Mouse (Mus musculus): Measurements from ENCODE around the gene Col12a1. TPM values are rescaled to one million over a fixed set of nuclear protein-coding genes. Genes with fewer than 3 reads are reported as not detected.

The Col12a1 gene
- polyA plus RNA-seq, 1 experiment, result 22.0 TPM

DNA sequence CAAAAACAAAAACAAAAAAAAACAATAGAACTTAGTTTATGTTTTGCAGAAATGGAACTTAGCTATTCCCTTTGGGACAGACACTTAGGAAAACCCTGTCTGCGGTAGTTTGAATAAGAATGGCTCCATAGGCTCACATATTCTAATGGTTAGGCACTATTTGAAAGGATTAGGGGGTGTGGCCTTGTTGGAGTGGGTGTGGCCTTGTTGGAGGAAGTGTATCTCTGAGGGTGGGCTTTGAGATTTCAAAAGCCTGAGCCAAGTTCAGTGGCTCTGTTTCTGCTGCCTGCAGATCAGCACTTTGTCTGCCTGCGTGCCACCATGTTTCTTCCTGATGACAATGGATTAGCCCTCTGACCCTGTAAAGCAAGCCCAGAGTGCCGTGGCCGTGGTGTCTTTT, 26.4 kb upstream of the Col12a1 start:
- DNase-seq, result no peak
- TF ChIP-seq CTCF (IDR thresholded peaks at IDR 0.05; ENCODE audit: insufficient read depth, low read length) (no peak), POLR2A (IDR thresholded peaks at IDR 0.05; ENCODE audit: borderline replicate concordance, extremely low read depth, low read depth, low read length) (no peak)
- H3K4me3 ChIP-seq (replicated peaks; ENCODE audit: extremely low read depth, low read depth, low read length), result no peak overlapping the region
- H3K4me1 ChIP-seq (ENCODE audit: control insufficient read depth, insufficient read depth, low read length), result no peaks in the 10 kb centered on the region
- 78% methylated on average over 4 of the region's 4 CpGs for WGBS

DNA sequence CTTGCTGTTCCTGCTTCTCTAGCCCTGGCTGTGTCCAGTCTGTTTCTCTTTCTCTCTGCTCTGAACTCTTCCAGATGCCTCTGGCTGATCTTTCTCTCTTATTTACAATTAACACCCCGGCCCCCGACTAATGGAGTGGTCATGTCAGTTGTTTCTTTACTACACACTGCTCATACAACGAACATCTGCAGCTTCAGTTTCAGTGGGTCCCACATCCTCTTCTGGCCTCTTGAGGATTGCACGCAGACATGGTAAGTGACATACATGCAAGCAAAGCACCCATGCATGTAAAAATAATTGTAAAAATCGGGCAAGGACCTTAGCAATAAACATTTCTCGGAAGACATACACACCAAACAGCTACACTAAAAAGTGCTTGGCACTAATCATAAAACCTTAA, 17.0 kb upstream of the Col12a1 start:
- no peak for DNase-seq
- H3K4me3 ChIP-seq (replicated peaks; ENCODE audit: extremely low read depth, low read depth, low read length), result no peak overlapping the region
- no peak for TF ChIP-seq POLR2A (IDR thresholded peaks at IDR 0.05; ENCODE audit: borderline replicate concordance, extremely low read depth, low read depth, low read length)
- TF ChIP-seq CTCF (IDR thresholded peaks at IDR 0.05; ENCODE audit: insufficient read depth, low read length), result no peak
- no peaks in the 10 kb centered on the region for H3K4me1 ChIP-seq (ENCODE audit: control insufficient read depth, insufficient read depth, low read length)
- WGBS, result 78% methylated on average over 6 of the region's 6 CpGs

DNA sequence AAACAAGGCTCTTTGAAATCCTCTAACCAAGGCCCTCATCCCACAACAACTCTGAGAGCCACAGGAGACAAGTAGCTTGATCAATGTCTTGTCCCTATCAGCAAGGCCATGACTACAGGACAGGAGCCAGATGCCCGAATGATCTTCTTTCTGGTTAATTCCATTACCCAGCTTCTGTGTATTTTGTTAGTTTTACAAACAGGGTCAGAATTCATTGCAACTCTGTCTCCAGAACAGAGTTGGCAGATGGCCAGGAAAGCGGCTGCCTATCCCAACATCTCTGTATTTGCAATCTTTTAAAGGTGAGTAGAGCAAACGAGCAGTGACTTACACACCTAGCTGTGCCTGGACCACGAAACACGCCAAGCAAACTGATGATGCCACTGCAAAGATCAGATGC, 11.7 kb upstream of the Col12a1 start:
- WGBS, result 57% methylated on average over 5 of the region's 5 CpGs

DNA sequence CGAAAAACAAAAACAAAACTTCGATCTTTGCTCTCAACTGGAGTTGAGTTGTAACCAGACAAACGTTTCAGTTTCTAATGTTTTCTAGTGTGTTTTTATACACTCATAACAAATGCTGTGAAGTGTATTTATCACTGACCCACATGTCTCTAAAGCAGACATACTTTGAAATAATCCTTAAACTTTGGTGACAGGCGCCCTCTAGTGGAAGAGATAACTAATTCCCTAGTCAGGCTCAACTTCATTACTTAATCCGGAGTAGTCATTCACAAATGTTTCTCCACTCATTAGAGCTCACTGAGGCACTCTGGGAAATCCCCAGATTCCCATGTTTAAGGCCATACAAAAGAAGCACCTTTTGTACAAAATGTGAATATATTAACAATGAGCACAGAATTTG, 4.5 kb upstream of the Col12a1 start:
- TF ChIP-seq POLR2A (IDR thresholded peaks at IDR 0.05; ENCODE audit: borderline replicate concordance, extremely low read depth, low read depth, low read length) (no peak), CTCF (IDR thresholded peaks at IDR 0.05; ENCODE audit: insufficient read depth, low read length) (peak; percentile 20; the same call in 1 of the 2 replicates)
- Histone ChIP-seq H3K4me1 (ENCODE audit: control insufficient read depth, insufficient read depth, low read length) (no peaks in the 10 kb centered on the region; the same call in none of the 2 replicates), H3K4me3 (replicated peaks; ENCODE audit: extremely low read depth, low read depth, low read length) (no peak overlapping the region)
- DNase-seq, result no peak
- WGBS, result 35% methylated on average over 5 of the region's 5 CpGs

More for the DNA sequence above, 11.7 kb upstream of the Col12a1 start:
- no peaks in the 10 kb centered on the region for H3K4me1 ChIP-seq (ENCODE audit: control insufficient read depth, insufficient read depth, low read length)
- no peak for TF ChIP-seq POLR2A (IDR thresholded peaks at IDR 0.05; ENCODE audit: borderline replicate concordance, extremely low read depth, low read depth, low read length)
- no peak for TF ChIP-seq CTCF (IDR thresholded peaks at IDR 0.05; ENCODE audit: insufficient read depth, low read length)
- no peak for DNase-seq
- H3K4me3 ChIP-seq (replicated peaks; ENCODE audit: extremely low read depth, low read depth, low read length), result no peak overlapping the region

DNA sequence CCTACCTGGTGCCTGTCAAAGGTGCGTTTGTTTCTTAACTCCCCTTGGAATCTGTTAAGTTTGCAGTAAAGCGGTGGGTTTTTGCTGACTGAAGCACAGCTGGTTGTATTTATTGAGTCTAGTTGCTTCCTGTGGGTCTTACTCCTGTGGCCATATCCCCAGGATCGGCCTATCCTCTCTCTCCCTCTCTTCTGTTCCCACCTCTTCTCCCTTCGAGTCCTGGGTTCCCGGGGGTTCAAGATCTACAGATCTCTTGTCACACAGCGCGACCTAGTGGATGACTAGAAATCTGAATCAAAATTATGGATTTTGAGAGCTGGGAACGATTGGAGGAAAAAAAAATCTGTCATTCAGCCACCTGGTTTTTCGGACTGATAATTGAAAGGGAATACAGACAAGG, 2.4 kb upstream of the Col12a1 start:
- TF ChIP-seq CTCF (IDR thresholded peaks at IDR 0.05; ENCODE audit: insufficient read depth, low read length) (peak; percentile 37; the same call in 1 of the 2 replicates), POLR2A (IDR thresholded peaks at IDR 0.05; ENCODE audit: borderline replicate concordance, extremely low read depth, low read depth, low read length) (no peak)
- DNase-seq, result peak; percentile 39
- H3K4me3 ChIP-seq (replicated peaks; ENCODE audit: extremely low read depth, low read depth, low read length), result no peak overlapping the region
- WGBS, result 9% methylated on average over 9 of the region's 9 CpGs
- no peaks in the 10 kb centered on the region; the same call in none of the 2 replicates for H3K4me1 ChIP-seq (ENCODE audit: control insufficient read depth, insufficient read depth, low read length)

DNA sequence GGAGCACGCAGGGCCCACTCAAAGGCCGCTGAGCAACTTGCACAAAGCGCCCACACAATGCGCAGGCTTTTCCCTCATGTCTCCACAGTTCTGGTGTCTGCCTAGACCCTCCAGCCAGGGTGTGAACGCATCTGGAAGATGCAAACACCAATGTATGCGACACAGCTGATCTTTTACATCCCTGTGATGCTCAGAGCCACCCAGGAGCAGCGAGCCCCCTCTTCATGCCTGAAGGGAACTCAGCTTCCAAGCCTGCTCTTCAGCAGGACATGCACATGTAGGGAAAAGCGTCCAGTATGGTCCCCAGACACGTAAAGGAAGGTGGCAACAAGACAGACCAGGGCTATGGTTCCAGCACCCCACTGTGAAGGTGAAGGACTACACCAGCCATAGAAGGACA, 1.5 kb upstream of the Col12a1 start:
- 61% methylated on average over 9 of the region's 9 CpGs for WGBS
- H3K4me3 ChIP-seq (replicated peaks; ENCODE audit: extremely low read depth, low read depth, low read length), result no peak overlapping the region
- TF ChIP-seq CTCF (IDR thresholded peaks at IDR 0.05; ENCODE audit: insufficient read depth, low read length), result no peak
- TF ChIP-seq POLR2A (IDR thresholded peaks at IDR 0.05; ENCODE audit: borderline replicate concordance, extremely low read depth, low read depth, low read length), result no peak
- H3K4me1 ChIP-seq (ENCODE audit: control insufficient read depth, insufficient read depth, low read length), result no peaks in the 10 kb centered on the region; the same call in none of the 2 replicates
- DNase-seq, result no peak

DNA sequence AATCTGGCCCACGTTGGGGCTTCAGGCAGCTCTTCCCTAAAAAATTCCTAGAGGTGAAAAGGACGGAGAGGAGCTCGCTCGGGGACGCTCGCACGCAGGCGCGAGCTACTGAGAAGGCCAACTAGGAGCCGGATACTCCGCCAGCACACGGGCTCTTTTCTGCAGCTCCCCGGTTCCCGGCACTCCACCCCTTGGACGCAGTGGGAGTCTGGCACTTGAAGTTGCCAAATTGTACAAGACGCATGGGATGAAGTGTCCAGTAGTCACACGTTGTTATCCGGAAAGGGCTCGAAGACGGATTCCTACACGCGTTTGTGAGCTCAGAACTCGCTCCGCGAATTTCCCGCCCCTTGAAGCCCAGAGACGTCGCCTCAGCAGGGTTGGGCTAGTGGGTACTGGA, 820 bp upstream of the Col12a1 start:
- 2% methylated on average over 28 of the region's 28 CpGs for WGBS

DNA sequence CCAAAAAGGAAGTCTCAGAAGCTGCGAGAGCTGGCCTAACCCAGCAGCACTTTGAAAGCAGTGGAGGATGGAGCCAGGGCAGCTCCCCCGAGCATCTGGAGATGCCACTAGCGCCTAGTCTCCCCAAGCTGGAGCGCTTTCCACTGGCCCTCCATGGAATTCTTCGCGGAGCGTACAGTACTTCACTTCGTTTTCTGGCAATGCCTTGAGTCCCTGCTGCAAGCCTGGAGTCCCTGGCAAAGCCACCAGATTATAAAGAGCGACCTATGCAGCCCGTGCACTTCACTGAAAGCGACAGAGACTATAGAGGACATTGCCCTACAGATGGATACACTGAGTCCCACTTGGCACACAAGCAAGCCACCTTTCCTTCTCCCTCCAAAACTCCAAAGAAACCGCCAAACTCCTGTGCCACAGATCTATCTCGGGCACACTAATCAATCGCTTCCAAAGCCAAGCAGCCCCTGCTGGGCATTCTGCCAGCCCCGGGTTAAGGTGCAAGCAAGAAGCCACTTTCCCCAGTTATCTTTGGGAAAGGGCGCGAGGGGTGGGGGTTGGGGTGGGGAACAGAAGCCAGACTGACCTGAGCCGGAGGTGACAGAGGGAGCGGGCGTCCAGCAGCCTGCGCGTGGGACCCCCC, 675 bp downstream of the Col12a1 start:
- H3K4me1 ChIP-seq (ENCODE audit: control insufficient read depth, insufficient read depth, low read length), result no peaks in the 10 kb centered on the region; the same call in none of the 2 replicates
- peak; percentile 47 for DNase-seq
- TF ChIP-seq CTCF (IDR thresholded peaks at IDR 0.05; ENCODE audit: insufficient read depth, low read length) (no peak), POLR2A (IDR thresholded peaks at IDR 0.05; ENCODE audit: borderline replicate concordance, extremely low read depth, low read depth, low read length) (no peak)
- H3K4me3 ChIP-seq (replicated peaks; ENCODE audit: extremely low read depth, low read depth, low read length), result peak overlapping the region; percentile 51
- 6% methylated on average over 22 of the region's 22 CpGs for WGBS

More for the DNA sequence above, 820 bp upstream of the Col12a1 start:
- DNase-seq, result peak; percentile 27
- H3K4me1 ChIP-seq (ENCODE audit: control insufficient read depth, insufficient read depth, low read length), result no peaks in the 10 kb centered on the region; the same call in none of the 2 replicates
- TF ChIP-seq CTCF (IDR thresholded peaks at IDR 0.05; ENCODE audit: insufficient read depth, low read length) (no peak), POLR2A (IDR thresholded peaks at IDR 0.05; ENCODE audit: borderline replicate concordance, extremely low read depth, low read depth, low read length) (no peak)
- H3K4me3 ChIP-seq (replicated peaks; ENCODE audit: extremely low read depth, low read depth, low read length), result peak overlapping the region; percentile 15

DNA sequence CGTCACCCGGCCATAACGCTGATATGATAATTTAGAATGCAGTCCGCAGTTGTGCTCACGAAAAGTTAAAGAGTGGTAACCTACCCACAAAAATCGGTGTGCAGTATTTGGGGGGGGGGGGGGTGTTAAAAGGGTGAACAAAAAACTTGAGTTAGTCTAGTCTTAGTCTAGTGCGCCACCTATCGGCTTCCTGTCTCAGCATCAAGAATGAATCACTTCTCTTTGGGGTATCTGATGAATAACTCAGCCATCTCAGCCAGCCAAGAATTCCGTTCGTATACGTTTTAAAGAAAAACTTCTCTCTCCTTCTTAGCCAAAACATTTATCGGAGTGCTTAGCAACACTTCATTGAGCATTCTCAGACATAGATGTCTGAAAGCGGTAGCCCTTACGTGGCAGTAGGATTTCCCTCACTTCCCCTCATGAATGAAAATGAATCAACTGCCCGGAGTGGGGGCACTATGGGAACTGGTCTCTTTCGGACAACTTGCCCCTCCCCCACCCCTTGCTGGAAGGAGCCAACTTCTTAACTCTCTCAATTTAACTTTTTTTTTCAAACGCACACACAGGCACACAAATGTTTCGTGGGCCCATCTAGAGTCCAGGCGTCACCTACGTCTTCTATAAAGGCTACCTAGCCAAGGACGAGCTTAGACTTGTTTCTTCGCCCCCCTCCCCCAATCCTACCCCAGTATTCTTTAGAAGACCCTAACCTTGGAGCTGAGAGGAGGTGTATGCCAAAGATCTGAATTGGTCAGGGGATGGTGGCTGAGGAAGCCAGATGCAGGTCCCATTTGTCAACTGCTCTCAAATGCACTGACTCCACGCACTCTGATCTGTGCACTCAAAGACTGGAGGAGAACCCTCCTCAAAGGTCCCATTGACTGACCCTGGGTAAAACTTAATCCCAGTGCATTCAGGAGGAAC, 1.5 kb downstream of the Col12a1 start:
- Histone ChIP-seq H3K4me1 (ENCODE audit: control insufficient read depth, insufficient read depth, low read length) (no peaks in the 10 kb centered on the region; the same call in none of the 2 replicates), H3K4me3 (replicated peaks; ENCODE audit: extremely low read depth, low read depth, low read length) (no peak overlapping the region)
- peak; percentile 54 for DNase-seq
- TF ChIP-seq POLR2A (IDR thresholded peaks at IDR 0.05; ENCODE audit: borderline replicate concordance, extremely low read depth, low read depth, low read length) (no peak), CTCF (IDR thresholded peaks at IDR 0.05; ENCODE audit: insufficient read depth, low read length) (0 out of 2 replicates have a peak, but pooled peaks have one; percentile 32)
- 12% methylated on average over 23 of the region's 23 CpGs for WGBS
